Mouse (Mus musculus) frontal cortex, postnatal 14 days (tissue): ENCODE results near the gene Gm11077.

Source experiments
- DNase-seq, 2 experiments: peaks; one replicate each; pipeline ENCODE4 v3.0.0; 2022; ENCODE audit warnings: low spot score in 2 of 2

Gm11077 gene

DNA sequence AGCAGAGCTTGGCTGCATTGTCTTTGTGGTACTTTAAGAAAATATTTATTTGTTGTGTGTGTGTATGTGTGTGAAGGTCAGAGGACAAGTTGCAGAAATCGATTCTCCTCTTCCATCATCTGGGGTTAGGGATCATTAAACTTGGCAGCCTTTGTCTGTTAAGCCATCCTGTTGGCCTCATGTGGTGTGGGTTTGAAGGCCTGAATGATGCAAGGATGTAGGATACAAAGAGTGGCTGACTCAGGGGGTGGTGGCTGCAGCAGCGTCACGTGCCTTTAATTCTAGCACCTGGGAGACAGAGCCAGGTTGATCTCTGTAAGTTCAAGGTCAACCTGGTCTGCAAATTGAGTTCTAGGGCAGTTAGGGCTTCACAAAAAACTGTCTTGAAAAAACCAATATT lies 16.5 kb downstream of the Gm11077 start:
- no peak for DNase-seq

DNA sequence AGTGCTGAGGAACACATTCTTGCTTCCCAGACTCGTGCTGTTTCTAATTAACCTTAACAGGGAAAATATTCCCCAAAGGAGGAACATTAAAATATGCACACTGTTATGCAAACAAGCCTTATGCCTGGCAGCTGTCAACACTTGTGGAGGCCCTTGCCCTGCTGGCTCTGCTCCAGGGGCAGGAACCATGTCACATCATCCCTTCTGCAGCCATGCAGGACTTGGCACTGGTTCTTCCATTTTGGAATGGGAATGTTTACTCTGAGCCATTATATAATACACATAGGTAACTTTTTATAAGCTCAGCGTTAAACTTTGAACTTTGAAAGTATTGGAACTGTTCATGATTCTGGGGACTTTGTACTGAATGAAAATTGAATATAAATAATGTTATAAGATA lies 18.5 kb downstream of the Gm11077 start:
- no peak for DNase-seq

DNA sequence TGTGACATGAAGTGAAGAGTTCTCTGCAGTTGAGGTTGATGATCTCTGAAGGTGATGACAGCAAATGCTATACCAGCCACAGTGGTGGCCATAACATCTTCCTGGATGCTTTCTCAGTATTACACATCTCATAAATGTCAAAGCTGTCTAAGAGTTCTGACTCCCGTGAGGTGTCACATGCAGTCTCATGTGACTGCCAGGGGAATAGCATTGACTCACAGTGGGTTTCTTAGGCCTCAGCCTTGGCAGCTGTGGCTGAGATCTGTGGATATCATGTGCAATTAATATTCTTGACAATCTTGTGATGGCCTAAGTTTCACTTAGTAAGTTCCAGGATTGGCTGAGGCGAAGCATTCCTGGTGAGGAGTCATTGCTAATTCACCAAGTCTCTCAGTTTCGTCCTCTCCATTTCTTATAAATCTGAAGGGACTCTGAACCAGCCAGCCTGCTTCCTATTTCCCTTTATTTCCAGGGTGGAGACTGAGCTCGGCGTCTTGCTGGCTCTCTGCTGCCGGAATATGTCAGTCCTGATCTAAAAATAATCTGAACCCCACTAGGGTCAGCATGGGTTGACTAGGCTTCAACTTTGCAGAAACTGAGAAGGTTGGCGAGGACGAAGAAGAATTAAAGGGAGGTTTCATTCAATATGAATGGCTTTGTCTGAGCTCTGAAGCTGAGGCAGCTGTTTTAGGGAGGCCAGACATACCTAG lies 21.4 kb downstream of the Gm11077 start:
- DNase-seq = no peak

DNA sequence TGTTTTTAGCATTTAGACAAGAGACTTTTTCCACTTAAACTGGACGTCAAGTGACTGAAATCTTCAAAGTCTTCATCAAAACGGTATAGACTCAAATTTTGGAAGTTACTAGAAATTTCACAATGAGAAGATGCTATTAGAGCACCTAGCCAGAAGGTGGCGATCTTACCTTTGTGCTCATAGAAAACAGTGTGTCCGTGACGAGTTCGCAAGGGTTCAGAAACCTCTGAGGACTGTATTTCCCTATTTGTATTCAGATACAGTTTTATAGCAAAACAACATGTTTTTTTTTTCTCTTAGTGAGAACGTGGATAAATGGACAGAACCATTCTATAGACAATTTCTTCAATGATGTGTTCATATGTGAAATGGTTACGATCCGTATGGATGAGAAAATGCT lies 37.3 kb downstream of the Gm11077 start:
- peak in 1 of 2 experiments; percentile 23 for DNase-seq

DNA sequence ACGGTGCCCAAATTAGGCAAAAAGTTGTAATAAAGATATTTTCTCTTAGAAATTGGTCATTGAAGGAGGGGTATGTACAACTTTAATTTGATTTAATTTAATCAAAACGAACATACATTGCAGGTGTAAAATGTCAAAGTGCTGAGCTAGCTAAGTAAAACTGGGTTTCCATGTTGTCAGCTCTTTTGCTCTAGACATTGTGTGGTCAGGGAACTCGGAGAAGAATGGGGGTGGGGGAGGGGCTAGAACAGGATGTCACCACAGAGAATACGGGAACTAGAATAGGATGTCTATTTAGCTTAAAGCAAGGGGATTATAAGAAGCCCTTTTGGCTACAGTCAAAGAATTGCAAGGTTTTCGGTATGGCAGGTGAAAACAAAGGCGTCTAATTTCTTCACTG lies 38.2 kb downstream of the Gm11077 start:
- DNase-seq = no peak

DNA sequence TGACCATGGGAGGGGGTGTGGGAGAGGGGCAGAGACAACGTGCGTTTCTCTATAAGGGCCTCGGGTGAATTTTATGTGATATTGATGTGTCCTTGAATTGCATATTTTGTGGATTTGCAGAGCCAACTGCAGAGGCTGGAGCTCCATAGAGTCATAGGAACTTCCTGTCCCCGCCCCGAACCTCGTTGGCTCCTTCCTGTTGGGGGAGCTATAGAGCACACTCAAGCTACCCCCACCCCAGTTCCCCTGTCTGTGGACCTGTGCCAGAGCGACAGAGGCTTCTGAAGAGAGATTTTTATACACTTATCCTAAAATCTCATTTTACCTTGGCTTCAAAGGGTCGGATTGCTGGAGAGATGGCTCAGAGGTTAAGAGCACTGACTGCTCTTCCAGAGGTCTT lies 39.1 kb downstream of the Gm11077 start:
- no peak for DNase-seq

DNA sequence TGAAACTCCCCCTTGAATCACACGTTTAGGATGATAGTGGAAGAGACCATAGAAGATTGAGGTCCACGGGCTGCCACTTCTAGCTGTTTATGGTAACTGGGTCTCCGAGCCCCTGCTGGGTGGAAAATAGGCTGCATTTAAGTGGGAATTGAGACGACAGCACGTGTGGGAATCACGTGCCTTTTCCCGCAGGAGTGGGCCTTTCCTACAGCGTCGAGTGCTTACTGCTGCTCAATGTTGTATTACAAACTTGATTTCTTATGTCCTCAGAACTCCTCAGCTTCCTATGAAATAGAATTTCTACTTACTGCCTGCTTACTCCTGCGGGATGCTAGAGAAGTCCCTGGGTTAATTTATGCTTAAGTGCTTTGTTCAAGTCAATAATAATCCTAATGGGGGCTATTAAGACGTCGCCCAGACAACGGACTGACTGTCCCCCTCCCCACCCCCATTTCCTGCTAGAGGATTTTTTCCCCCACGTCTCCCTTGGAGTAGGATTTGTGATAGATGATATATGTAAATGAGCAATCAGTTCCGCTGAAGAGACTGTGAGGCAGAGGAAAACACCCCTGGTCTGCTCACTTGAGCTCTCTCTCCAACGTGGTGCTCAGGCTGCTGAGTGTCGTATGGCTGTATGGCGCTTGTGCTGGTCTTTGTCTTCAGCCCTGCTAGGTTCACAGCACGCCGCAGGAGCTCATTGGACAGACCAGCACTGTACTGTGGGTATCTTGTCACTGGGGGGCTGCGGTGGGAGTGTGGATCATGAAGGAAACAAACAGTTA lies 40.0 kb downstream of the Gm11077 start:
- no peak for DNase-seq

DNA sequence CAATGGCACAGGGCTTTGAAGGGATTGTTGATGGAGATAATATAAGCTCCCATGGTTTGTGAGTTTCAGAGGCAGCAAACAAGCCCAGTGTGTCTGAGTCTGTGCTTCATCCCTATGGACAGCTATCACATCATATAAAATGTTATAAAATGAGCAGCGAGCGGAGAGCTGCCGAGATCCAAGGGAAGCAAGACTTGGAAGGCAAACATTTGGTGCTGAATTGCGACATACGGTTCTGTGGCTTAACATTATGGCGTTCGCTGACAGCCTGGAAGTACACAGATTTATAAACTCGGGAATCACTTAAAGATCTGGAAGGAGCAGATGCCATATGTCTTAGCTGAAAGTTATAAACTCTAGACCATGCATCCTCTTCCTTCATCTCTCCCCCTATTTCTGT lies 47.2 kb downstream of the Gm11077 start:
- DNase-seq = no peak

DNA sequence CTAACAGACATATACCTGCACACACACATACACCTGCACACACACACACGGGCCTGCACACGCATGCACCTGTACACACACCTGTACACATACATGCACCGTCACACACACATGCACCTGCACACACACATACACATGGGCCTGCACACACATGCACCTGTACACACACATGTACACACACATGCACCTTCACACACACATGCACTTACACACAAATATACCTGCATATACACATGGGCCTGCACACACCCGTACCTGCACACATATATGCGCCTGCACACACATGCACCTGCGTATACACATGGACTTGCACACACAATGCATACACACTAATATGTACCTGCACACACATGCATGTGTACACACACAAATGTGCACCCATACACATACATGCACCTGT lies 53.4 kb downstream of the Gm11077 start:
- DNase-seq = no peak

DNA sequence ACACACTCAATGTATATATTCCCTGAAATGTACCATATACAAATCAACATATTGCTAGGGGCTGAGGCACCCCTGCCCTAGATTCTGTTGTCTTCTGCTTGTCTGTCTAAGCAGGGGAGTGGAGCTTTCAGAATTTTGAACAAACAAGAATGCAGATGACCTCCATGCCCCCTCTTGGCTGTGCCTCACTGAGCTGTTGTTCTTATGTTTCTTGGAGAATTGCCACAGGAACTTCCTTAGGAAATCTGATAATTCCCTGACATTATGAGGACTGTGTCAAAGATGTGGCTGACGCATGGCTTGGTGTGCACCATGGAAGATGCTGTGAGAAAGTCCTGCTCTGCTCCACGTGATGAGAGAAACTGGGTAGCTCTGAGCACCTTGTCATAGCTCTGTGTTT lies 57.0 kb downstream of the Gm11077 start:
- no peak for DNase-seq

DNA sequence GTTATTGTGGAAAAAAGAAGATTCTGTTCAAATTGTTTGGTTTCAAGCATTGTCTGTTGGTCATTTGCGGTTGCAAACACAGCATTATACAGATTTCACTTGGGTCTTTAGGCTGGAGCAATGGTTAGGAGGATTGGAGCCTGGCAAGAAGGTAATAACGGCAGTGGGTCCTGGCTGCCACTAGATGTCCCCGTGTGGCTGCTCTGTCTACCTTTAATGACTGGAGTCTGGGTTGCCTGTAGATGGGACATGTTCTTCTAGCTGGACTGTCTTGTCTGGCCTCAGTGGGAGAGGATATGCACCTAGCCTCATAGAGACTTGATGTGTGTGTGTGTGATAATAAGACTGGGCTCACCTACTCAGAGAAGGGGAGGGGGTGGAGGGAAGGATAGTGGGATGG lies 60.8 kb downstream of the Gm11077 start:
- no peak for DNase-seq

DNA sequence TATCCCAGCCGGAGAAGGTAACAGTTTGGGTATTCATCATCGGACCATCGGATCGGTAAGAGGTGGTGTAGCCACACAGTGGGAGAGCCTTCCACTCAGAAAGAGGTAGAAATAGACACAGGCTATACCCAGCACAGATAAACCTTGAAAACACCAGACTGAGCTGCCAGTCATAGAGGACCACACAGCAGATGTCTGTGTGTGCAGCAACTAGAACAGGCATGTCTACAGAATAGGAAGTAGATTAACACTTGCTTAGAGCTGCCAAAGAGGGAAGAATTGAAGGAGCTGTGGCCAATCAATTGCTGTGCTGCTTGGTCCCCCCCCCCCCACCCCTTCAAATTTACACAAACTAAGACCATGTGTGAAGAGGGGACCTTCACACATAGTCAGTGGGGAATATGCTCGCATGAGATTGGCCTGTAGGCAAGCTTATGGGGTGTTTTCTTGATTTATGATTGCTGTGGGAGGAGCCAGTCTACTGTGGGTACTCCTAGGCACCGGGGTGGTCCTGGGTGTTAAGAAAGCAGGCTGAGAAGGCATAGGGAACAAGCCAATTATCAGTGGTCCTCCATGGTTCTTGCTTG lies 64.7 kb downstream of the Gm11077 start:
- DNase-seq = no peak

DNA sequence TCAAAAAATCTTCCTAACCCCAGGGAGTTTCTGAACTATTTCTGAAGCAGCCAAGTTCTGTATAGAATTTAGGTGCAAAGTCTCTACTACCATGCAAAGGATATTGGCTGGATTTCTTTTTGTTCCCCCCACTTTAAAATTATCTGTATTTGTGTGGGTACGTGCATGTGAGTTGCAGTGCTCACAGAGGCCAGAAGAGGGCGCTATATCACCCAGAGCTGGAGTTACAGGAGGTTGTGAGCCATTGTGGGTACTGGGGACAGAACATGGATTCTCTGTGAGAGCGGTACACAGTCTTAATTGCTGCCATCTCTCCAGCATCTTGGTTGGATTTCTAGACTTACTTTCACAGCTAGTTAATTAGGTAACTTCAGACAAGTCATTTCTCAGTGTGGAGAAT lies 69.8 kb downstream of the Gm11077 start:
- no peak for DNase-seq

DNA sequence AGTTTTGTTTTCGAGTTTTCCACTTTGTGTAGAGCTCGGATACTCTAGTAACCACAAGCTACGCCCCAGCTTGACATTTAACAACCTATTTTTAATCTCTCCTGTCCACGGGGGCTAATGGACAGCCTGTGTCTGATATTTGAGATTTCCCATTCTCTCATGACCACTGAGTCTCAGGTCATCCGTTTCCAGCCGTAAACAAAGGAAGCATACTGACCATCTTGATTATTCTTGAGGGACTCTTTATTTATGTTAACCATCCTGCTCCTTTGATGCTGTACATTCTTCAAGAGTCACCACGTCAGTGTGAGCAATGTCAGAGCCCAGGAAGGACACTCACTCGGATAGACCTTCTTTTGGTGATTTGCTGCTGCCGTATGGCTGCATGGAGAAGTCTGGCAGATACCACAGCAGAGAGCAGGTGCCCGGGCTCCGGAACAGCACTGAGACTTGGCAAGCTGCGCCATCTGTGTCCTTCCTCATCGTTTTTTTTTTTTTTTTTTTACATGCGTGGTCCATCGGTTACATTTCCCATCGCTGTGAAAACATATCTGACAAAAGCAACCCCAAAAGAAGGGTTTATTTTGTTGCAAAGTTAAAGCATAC lies 70.5 kb downstream of the Gm11077 start:
- DNase-seq = no peak

DNA sequence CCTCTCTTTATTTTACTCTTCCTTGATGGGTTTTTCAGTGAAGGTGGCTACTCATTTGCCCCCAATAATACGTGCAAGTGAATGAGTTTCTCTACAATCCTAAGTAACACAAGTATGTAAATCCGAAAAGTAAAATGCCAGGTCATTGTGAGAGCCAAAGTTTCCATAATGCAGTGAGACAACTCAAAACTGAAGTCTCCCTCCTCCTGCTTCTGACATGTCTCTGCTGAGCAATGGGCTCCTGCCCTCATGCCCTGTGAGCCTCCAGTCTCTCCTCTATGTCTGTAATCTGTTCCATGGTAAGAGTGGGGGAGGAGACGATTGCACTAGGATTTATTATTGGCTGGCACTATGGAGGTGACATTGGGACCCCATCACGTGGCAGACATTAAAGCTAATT lies 71.5 kb downstream of the Gm11077 start:
- no peak for DNase-seq
